Comparison of ENCODE assay signal across 30 mouse cellular contexts in genomic region chr15:96020465-96020864, GRCm38 (mm10).
"Had no signal": no experiment of that assay in that cellular context is flagged by ENCODE, and none has a peak within 500 bp of the region (broad histone marks: within the 10 kb centered on the region; RNA-seq: fewer than 3 reads in every experiment).

No protein-coding gene starts in this region.

- H3K36me3 ChIP-seq: limb, embryonic 12.5 days; limb, embryonic 15.5 days; liver, embryonic 12.5 days; liver, embryonic 13.5 days; liver, embryonic 15.5 days; lung, embryonic 15.5 days; midbrain, embryonic 10.5 days; midbrain, embryonic 12.5 days; midbrain, embryonic 13.5 days; midbrain, embryonic 15.5 days; neural tube, embryonic 12.5 days had no signal

- H3K9me3 ChIP-seq: liver, embryonic 12.5 days; liver, embryonic 15.5 days; lung, embryonic 15.5 days had no signal

- H3K27ac ChIP-seq: limb, embryonic 10.5 days; limb, embryonic 12.5 days; limb, embryonic 13.5 days; limb, embryonic 15.5 days; liver, embryonic 12.5 days; liver, embryonic 13.5 days; liver, embryonic 14.5 days; liver, embryonic 15.5 days; lung, embryonic 15.5 days; macrophage; midbrain, embryonic 10.5 days; midbrain, embryonic 12.5 days; midbrain, embryonic 13.5 days; midbrain, embryonic 15.5 days; neural tube, embryonic 12.5 days had no signal

- H3K4me1 ChIP-seq: limb, embryonic 15.5 days; liver, embryonic 12.5 days; liver, embryonic 13.5 days; liver, embryonic 15.5 days; lung, embryonic 15.5 days; megakaryocyte, embryonic 14.5 days; midbrain, embryonic 10.5 days; midbrain, embryonic 12.5 days; midbrain, embryonic 13.5 days; midbrain, embryonic 15.5 days; neural tube, embryonic 12.5 days had no signal

- H3K4me3 ChIP-seq: limb, embryonic 10.5 days; limb, embryonic 12.5 days; limb, embryonic 13.5 days; limb, embryonic 15.5 days; liver, embryonic 12.5 days; liver, embryonic 13.5 days; liver, embryonic 15.5 days; lung, embryonic 15.5 days; megakaryocyte, embryonic 14.5 days; midbrain, embryonic 10.5 days; midbrain, embryonic 12.5 days; midbrain, embryonic 13.5 days; midbrain, embryonic 15.5 days; myocyte; neural tube, embryonic 12.5 days had no signal

- H3K9ac ChIP-seq: limb, embryonic 12.5 days; limb, embryonic 13.5 days; limb, embryonic 15.5 days; liver, embryonic 12.5 days; liver, embryonic 13.5 days; liver, embryonic 14.5 days; liver, embryonic 15.5 days; liver, postnatal 0 days; lung, embryonic 14.5 days; lung, embryonic 15.5 days; midbrain, embryonic 12.5 days; midbrain, embryonic 13.5 days; midbrain, embryonic 15.5 days; neural tube, embryonic 12.5 days had no signal

- DNase-seq: left cerebral cortex, postnatal 4 days; liver; liver, embryonic 13.5 days; liver, postnatal 0 days; lung, adult 18-20 months; lung, adult 2 months; lung, embryonic 14.5 days; lung, postnatal 10 days; lung, postnatal 14 days; lung, postnatal 36 days; lung, postnatal 4 days; midbrain, embryonic 14.5 days had no signal

- H3K27me3 ChIP-seq: limb, embryonic 12.5 days; limb, embryonic 13.5 days; limb, embryonic 15.5 days; liver, embryonic 12.5 days; liver, embryonic 13.5 days; liver, embryonic 15.5 days; lung, embryonic 15.5 days; megakaryocyte, embryonic 14.5 days; midbrain, embryonic 12.5 days; midbrain, embryonic 13.5 days; midbrain, embryonic 15.5 days; neural tube, embryonic 12.5 days had no signal

- H3K4me2 ChIP-seq: limb, embryonic 12.5 days; limb, embryonic 13.5 days; limb, embryonic 15.5 days; liver, embryonic 11.5 days; liver, embryonic 12.5 days; liver, embryonic 13.5 days; liver, embryonic 15.5 days; lung, embryonic 14.5 days; lung, embryonic 15.5 days; midbrain, embryonic 11.5 days; midbrain, embryonic 12.5 days; midbrain, embryonic 13.5 days; midbrain, embryonic 15.5 days; neural tube, embryonic 12.5 days had no signal
